Mouse (Mus musculus) layer of hippocampus, adult 11-12 months (tissue): ENCODE measurements at regions not wholly inside any gene's neighbourhood (a gene's known extent, or its start where the extent isn't known, plus 50 kb on each side); places are given as distances from the start of the nearest gene placed in this dataset.

Experiments
- DNase-seq: peaks from one replicate; pipeline ENCODE4 v3.0.0; 2022; ENCODE audit warnings: low spot score

GRCm38 (mm10) chrX:89352984-89353383, 56.5 kb downstream of the Pet2 start:
- peak; percentile 2 for DNase-seq
